Mouse (Mus musculus): ENCODE measurements around the gene Atg9a. TPM values are rescaled to one million over a fixed set of nuclear protein-coding genes. Genes with fewer than 3 reads are reported as not detected.

Atg9a gene
- total RNA-seq, 4 experiments from 2014 or later, result 67.6 to 77.9 (median 71.6) TPM

GRCm38 (mm10) chr1:75215785-75216184 is 23.8 kb upstream of the Atg9a start:
- no peak for DNase-seq (ENCODE audit: low spot score)

DNA sequence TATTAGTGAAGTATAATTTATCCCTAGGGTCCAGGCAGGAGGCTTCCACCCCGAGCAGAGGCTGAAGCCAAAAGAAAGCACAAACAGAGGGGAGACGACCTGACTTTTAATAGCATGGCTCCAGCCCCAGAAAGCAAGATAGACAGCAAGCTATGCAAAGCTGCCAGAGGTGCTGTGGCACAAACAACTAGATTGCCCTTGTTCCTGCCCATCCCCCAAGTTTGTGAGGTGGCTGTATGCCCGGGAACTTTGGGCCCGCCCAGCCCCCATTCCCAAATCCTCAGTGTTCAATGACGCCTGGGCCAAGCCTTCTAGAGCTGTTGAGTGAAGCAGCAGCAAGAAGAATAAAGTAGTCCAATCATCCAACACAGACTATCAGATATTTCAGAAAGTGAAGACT is 22.9 kb upstream of the Atg9a start:
- DNase-seq (ENCODE audit: low spot score), result peak; percentile 79

GRCm38 (mm10) chr1:75214442-75214841 is 22.4 kb upstream of the Atg9a start:
- no peak for DNase-seq (ENCODE audit: low spot score)

DNA sequence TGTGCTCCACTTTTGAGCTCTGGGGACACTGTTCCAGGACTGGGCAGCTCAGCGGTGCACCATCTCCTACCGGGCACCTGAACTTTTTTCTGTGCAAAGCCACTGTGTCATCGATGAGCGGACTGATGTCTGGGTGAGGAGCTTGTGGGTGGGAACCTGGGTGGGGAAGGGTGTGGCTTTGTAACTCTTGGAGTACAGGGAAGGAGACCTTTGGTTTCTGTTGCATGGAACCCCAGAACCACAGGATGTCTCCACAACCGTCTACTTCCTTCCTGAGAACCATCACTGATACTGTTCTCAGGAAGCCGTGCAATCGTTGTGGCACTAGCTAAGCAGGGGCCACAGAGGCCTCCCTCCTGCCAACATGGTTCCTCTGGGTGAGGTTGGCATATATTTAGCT is 21.1 kb upstream of the Atg9a start:
- DNase-seq (ENCODE audit: low spot score), result no peak

GRCm38 (mm10) chr1:75212542-75212941 is 20.5 kb upstream of the Atg9a start:
- no peak for DNase-seq (ENCODE audit: low spot score)

DNA sequence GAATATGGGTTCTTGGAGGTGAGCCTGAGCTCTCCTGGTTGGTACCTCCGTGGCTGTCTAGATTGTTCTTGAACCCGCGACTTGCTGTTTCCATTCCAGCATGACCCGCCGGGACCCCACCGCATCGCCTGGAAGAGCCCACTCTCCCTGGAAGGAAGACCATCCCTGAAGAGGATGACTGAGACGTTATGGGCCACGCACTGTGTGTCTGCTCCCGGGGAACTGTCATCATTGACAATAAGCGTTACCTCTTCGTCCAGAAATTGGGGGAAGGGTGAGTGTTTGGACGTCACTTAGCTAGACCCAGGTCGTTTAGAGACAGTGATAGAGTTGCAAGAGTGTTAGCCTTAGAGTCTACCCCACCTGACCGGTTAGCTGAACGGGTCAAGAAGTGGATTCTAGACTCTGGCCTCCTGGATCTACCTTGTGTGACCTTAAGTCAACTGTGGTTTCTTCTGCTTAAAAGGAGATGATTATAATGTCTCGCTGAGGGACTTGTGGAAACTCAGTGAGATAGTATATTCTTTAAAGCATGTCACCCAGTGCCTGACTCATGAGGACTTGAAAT is 19.2 kb upstream of the Atg9a start:
- DNase-seq (ENCODE audit: low spot score), result no peak

- peak; percentile 97 for DNase-seq (ENCODE audit: low spot score)
Observed at GRCm38 (mm10) chr1:75210136-75211087, 18.4 kb upstream of the Atg9a start, which contains the start of the genes Glb1l and Stk16. Glb1l (minus strand) TSS chr1:75210813. Stk16 (plus strand) TSS chr1:75210838.

DNA sequence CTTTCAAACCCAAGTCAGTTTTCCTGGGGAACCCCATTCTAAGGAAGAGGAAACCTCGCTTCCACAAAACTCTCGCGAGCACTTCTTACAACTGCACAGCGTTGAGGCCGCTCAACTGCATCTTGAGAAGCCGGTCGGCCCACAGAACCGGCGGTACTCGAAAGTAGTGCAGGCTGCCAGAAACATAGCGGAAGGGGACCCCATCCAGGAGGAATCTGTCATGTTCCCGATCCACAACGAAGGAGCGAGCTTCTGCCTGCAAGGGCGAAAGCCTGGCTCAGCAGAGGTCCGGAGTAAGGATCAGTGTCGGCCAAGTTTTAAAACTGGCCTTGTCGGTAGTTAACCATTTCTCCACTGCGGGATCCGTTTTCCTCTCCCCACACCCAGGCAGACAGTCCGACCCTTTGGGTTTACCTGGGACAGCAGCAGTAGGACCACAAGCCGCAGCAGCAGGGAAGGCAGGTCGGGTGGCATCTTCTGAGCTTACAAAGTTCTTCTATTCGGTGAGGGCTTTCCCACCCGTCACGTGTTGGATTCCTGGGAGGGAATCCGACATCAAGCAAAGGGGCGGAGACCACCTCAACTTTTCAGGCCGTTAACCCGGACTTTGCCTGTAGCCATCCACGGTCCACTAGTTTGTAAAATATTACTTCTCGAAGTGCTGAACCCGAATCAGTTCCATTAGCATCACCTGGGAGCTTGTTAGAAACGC is 17.1 kb upstream of the Atg9a start:
- DNase-seq (ENCODE audit: low spot score), result no peak

DNA sequence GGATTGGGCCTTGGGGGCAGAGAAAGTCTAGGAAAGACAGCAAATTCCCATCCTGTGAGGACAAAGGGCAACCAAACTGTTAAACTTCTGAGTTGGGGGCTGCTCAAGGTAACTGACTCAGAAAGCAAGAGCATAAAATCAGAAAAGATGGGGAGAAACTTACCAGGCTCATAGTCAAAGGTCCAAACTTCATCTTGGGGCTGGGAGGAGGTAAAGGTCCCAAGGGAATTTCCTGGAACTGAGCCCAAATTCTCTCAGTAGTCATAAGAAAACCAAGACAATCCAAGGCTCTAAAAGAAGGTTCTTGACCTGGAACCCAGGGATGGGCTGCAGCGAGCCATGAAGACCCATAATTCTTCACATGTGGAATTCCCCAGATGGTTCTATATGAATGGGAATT is 9.2 kb upstream of the Atg9a start:
- no peak for DNase-seq (ENCODE audit: low spot score)

DNA sequence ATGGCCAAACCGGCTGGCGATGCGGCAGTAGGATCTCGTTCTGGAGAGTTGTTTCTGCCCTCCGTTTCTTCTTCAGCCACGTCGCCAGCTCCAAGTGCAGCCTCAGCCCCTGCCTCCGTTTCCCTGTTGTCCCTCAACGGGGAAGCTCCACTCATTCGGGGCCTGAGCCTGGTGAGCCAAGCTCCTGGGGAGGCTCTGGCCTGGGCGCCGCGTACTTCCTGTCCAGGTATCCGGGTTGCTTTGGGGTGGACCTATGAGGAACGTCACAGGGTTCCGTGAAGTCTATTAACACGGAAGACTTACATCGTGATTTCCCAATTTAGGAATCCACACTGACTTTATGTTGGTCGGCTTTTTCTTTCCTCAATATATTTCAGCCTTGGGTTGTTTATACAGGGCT is 456 bp upstream of the Atg9a start:
- DNase-seq (ENCODE audit: low spot score), result no peak

GRCm38 (mm10) chr1:75191258-75191621 is 756 bp downstream of the Atg9a start:
- no peak for DNase-seq (ENCODE audit: low spot score)

GRCm38 (mm10) chr1:75190577-75190976 is 1.4 kb downstream of the Atg9a start:
- no peak for DNase-seq (ENCODE audit: low spot score)

DNA sequence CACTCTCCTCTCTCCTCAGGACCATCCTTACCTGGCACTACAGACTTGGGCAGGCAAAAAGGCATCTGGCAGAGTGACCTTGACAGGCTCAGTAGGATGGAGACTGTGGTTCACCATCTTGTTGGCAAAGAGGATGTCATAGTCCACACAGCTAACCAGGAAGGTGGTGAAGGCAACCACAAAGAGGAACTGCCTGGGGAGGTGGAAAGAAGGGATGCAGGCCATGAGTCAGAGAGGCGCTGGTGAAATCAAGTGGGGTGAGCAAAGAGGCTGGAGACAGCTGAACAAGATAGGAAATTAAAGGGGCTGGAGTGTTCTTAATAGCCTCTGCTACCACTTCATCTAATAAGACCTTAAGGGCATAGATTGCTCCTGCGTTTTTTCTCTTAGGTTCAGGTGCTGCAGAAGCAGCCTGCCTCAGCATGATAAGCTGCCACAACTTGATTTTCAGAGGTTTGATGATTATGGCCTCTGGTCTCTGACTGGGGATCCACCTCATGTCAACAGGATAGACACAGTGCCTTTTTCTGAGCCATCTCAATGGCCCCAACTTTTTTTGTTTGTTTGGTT is 4.0 kb downstream of the Atg9a start:
- no peak for DNase-seq (ENCODE audit: low spot score)

DNA sequence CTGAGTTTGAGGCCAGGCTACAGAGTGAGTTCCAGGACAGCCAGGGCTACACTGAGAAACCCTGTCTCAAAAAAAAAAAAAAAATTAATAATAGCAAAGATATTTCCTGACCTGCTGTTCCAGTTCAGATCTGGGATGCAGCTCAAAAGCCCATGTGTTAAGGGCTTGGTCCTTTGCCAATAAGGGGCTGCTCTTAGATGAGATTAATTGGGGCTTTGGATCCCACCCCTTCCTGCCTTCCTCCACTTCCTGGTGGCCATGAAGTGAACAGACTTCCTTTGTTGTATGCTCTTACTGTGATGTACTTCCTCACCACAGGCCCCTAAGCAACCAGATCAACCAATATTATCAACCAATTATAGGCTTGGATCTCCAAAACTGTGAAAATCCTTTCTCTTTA is 4.9 kb downstream of the Atg9a start:
- no peak for DNase-seq (ENCODE audit: low spot score)

DNA sequence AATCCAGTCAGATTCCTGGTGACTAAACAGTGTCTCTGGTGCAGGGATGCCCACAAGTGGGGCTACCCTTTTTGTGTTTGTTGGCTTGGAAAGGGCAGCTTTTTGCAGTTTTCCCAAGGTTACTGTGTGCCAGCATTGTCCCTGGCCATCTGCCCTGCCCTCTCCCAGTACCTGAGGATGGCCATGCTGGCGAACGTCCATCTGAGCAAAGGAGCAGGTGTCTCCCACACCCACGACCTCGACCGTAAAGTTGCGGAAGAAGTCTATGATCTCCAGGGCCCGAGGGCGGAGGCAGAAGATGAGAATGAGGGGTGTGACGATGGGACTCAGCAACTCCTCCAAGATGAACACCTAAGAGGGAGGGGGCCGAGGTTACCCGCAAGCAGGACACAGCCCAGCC is 6.5 kb downstream of the Atg9a start:
- no peak for DNase-seq (ENCODE audit: low spot score)

- no peak for DNase-seq (ENCODE audit: low spot score)
Observed at GRCm38 (mm10) chr1:75182160-75182559, 9.8 kb downstream of the Atg9a start.

GRCm38 (mm10) chr1:75181377-75181870 is 10.6 kb downstream of the Atg9a start:
- no peak for DNase-seq (ENCODE audit: low spot score)

GRCm38 (mm10) chr1:75180741-75181140 is 11.3 kb downstream of the Atg9a start:
- DNase-seq (ENCODE audit: low spot score), result no peak

- peak; percentile 88 for DNase-seq (ENCODE audit: low spot score)
Observed at GRCm38 (mm10) chr1:75180105-75180590, 11.8 kb downstream of the Atg9a start, which contains the start of gene Abcb6. Abcb6 (minus strand) TSS chr1:75180392.

DNA sequence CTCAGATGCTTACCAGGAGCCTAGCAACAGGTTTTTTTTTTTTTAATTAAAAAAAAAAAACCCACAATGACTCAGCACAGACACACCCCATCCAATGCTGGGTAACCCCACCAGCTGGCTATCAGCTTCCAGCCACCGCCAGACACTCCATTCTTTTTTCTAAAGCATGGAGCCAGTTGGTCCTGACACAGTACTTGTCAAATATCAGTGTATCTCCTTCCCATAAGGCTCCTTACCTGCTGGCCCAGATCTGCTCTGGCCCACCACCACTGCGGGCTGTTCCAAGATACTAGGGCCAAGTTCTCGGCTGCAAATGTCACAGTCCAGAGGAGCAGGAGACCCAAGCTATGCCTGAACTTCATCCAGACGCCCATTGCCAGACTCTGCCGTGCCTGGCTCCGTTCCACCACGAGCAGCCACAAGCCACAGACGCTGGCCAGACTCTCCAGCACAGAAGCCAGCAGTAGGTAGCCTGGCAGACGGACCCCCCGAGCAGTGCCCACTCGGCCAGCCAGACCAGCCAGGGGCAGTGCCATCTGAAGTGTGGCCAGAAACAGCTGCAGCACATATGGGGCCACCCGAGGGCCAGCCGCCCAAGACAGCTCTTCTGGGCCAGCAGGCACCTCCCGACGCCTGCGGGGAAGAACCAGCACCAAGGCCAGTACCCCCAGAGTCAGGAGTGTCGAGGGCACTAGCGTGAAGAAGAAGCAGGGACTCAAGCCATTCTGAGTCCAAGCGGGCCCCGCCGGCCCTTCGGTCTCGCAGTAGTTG is 12.5 kb downstream of the Atg9a start:
- DNase-seq (ENCODE audit: low spot score), result peak; percentile 27

Measured in heart, adult 8-10 months (tissue).